Mouse (Mus musculus): ENCODE results near the gene Gga3. TPM values are rescaled to one million over a fixed set of nuclear protein-coding genes. Genes with fewer than 3 reads are reported as not detected.

Gga3 gene
- total RNA-seq, 2 experiments from 2014 or later: 17.9 to 21.0 TPM

- DNase-seq: no peak
- intact Hi-C loops (cut with DNase I): no loop called here
These were observed 28.4 kb upstream of the Gga3 start for GRCm38 (mm10) chr11:115632247-115632646.

DNA sequence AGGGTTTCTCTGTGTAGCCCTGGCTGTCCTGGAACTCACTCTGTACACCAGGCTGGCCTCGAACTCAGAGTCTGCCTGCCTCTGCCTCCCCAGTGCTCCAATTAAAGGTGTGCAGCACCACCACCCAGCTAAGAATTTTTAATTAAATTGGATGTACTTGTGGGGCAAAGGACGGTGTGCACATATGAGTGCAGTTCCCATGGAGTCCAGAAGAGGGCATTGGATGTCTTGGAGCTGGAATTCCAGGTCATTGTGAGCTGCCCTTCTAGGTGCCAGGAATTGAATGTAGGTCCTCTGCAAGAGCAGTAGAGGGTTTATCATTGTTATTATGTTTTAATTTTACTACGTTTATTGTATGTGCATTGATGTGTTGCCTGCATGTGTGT lies 27.6 kb upstream of the Gga3 start:
- intact Hi-C loops (cut with DNase I): loop anchor here (2.0 kb wide), 1 partner anchor 183 kb away; the partner anchor contains the start of gene Tsen54
- DNase-seq: peak; percentile 49 to 68

DNA sequence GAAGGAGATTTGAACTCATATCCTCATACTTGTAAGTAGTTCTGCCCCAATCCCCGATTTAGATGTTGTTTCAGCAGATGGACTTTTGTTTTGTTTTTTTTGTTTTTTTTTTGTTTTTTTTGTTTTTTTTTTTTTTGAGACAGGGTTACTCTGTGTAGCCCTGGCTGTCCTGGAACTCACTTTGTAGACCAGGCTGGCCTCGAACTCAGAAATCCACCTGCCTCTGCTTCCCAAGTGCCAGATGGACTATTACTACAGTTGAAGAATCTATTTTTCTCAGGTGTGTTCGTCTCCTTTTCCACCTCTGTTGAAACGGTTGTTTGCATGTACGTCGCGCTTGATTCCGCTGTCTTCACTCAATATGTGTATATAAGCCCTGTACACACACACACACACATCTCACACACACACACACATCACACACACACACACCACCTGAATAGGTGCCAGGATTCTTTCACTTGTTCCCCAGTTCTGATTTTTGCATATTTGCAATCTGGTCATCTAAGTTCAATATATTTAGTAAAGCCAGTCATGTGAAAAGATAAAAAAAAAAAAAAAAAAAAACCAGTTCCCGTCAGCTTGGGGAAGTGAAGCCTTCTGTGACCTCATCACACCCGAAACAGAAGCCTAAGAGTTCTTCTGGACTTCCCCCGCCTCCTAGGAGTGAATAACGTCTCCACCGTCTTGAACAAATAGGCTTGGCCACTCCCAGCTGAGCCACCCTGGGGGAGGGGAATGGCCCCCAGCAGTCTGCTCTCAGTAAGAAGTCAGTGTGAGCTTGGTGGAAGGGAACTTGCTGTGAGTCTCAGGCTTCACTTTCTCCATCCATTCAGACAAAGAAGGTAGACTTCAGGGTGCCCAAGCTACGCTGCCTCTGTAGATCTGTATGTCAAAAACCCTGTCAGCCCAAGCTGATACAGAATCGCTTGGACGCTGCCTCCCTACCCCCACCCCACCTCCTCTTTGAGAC lies 27.0 kb upstream of the Gga3 start:
- peak; percentile 42 for DNase-seq
- intact Hi-C loops (cut with DNase I): loop anchor here (2.0 kb wide), 1 partner anchor 184 kb away; the partner anchor contains the start of gene Tsen54

GRCm38 (mm10) chr11:115629734-115630531 lies 26.1 kb upstream of the Gga3 start:
- DNase-seq: no peak
- intact Hi-C loops (cut with DNase I): loop anchor here (2.0 kb wide), 1 partner anchor 185 kb away; the partner anchor contains the start of gene Tsen54

GRCm38 (mm10) chr11:115628465-115629101 lies 24.7 kb upstream of the Gga3 start:
- intact Hi-C loops (cut with DNase I): no loop called here
- DNase-seq: no peak

DNA sequence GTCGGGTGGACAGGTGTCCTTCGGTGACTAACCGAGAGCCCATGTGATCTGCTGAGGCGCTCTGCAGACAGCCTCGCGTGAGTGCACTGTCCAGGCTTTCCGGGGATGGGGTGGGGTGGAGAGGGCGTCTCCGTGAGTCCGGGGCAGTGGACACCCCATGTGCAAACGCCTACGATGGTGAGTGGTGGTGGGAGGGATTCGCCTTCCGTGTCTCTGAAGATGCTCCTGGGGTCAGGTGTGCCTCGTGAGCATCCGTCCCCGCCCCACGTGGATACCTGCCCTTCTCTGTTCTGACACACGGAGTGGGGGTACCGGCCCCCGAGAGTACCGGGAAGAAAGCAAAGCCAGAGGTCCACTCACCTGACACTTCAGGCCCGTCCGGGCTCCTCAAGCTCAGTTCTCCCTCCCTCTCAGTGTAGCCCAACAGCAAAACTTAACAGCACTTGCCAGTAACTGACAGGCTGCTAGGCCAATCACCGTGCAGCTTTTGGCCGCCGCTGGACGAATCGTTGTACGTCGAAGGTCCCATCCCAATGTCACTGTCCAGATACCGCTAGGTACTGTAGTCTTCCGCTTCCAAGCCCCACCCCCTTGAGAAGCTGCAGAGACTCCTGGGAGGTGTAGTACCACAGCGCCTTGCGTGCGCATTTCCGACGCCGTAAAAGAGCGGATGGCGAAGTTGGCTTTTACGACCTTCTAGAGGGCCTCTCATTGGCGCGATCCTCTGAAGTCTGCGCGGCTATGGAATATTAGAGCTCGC lies 24.0 kb upstream of the Gga3 start, which contains the start of gene Slc25a19:
Gene Slc25a19, minus strand, starts transcription at position 591 of the 760 bp plus-strand sequence.
- peak; percentile 99 to 100 for DNase-seq
- intact Hi-C loops (cut with DNase I): no loop called here

DNA sequence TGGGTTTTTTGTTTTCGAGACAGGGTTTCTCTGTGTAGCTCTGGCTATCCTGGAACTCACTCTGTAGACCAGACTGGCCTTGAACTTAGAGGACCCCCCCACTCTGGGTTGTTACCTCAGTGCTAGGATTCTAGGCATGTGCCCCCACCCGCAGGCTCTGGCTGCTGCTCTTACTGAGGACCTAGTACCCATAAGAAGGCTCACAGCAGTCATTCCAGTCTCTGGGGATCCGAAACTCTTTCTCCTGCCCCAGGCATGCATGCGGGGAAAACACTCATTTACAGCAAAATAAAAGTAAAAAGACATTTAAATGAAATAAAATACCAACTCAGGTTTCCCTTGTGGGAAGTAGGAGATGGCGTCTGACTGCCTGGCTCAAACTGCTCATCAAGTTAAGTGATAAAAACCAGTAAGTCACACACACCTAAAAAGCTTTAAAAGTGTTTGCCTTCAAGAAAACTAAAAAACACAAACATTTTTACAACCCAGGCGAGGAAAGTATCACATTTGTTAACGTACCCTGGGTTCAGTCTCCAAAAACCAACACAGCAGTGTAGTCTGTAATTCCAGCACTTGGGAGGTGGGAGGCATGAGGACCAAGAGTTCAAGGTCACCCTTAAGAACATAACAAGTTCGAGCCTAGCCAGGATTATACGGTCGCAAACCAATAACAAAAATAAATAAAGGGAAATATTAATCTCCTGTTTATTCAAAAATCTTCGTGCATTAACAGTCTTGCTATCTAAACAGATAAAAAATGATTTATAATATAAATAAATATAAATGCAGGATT lies 23.2 kb upstream of the Gga3 start:
- DNase-seq: no peak
- intact Hi-C loops (cut with DNase I): no loop called here

DNA sequence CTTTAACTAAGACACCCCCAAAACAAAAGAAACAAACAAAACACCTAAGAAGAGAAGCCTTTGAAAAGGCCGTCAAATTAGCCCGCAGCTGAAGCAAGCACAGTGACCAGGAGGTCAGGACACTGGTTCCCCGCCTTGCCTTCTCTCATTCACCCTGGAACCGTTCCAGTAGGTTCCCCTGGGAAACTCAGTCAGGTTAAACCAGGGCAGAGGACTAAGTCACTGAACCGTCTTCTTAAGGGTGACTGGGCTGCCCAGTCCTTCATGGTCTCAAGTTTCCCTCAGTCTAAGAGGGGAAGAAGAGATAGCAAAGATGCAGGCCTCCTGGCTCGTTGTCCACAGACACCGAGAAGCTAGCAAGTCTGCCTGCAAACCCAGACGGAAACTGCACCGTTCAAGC lies 22.0 kb upstream of the Gga3 start:
- intact Hi-C loops (cut with DNase I): no loop called here
- DNase-seq: no peak

DNA sequence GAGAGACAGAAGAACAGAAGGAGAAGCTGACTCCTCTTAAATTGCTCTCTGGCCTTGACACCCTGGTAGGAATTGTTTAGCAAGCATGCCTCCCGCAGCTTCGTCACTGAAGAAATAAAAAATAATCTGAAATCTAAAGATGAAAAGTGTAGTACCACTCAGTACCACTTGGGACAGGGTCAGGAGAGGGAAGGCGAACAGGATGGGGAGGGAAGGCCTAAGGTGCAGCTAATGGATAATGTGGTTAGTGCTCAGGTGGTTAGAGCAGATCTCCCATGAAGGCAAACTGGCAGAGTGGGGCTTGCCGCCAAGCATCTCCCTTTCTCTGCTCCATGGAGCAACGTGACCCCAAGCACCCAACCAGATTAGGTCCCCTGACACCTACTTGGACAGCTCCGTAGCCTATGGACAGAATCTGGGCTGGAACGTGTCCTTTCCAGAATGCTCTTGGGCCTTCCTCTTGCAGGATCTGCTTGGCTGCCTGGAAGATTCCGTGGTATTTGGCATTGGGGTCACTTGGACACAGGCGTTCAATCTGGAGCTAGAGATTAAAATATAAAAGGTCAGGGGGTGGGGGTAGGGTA lies 19.7 kb upstream of the Gga3 start:
- no peak for DNase-seq
- intact Hi-C loops (cut with DNase I): no loop called here

GRCm38 (mm10) chr11:115619949-115620348 lies 16.1 kb upstream of the Gga3 start:
- no peak for DNase-seq
- intact Hi-C loops (cut with DNase I): no loop called here

DNA sequence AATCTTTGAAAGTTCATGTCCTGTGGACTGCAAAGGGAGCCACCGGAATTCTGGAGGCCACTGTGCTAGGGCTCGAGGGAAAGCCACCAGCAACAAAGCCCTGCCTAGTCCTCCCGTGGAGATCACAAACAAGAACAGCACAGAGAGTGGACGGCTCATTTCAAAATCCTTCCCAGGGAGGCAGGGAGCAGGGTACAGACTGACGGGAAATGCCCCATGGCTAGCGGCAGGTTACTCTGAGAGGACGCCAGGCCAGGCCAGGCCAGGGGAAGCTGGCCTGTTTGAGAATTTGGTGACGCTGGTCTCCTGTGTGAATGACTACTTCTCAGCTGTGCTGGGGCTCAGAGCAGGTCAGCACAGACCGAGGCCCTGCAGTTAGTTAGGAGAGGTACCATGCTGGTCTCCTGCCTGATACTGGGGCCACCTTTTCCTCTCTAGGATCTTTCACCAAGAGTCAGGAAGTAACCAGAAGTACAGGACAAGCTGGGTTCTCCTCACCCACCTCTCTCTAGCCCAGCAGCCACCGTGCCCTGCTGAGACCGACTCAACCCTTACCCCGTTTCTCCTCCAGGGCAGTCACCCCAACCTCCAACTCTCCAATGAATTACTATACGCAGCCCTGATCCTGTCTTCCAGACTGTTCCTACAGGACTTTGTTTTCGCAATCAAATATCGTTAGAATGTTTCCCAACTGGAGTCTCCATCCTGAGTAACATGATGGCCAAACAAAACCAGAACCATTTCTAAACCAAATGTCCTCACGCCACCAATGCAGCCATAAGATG lies 15.1 kb upstream of the Gga3 start:
- no peak for DNase-seq
- intact Hi-C loops (cut with DNase I): no loop called here

DNA sequence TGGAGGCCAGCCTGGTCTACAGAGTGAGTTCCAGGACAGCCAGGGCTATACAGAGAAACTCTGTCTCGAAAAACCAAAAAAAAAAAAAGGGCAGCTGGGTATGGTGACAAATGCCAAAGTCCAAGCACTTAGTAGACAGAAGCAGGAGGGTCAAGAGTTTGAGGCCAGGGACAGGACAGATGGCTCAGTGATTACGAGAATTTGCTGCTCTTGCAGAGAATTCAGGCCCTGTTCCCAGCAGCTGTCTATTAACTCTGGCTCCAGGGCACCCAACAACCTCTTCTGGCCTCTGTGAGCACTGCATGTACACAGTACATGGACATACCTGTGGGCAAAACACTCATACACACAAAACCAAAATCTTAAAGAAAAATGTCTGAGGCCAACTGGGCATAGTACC lies 14.2 kb upstream of the Gga3 start:
- DNase-seq: no peak
- intact Hi-C loops (cut with DNase I): no loop called here

- intact Hi-C loops (cut with DNase I): no loop called here
- no peak for DNase-seq
These were observed 13.0 kb upstream of the Gga3 start for GRCm38 (mm10) chr11:115616893-115617292.

DNA sequence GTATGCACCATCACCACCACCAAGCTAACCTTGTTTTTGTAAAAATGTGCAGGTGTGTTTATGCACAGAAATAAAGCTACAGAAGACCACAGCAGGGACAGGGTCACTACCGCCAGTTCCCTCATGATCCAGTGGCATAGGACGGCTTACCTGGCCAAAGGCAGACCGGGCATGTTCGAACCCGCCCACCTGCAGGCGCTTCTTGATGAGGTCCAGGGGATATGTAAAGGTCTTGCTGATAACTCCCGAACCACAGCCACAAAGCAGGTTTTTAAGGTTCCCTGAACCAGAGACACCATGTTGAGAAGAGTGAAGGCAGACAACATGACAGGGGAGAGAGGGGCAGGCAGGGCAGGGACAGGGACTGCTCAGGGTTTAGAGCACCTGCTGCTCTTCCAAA lies 12.5 kb upstream of the Gga3 start:
- intact Hi-C loops (cut with DNase I): no loop called here

DNA sequence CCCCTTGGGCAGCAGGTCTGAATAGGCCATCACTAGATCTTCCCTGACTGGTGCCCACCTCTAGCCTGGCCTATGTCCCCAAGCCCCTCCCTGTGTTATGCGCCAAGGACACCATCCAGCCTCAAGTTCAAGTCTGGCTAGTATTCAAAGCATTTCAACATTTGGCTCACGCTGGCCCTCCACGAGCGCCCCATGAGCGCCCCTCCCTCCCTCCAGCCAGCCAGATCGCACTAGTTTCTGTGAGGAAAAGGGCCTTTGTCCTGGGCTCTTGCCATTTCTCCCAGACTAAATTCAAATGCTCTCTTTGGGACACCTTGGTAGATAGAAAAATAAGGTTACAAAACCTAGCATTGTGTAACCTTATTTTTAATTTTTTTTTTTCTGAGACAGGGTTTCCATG lies 12.0 kb upstream of the Gga3 start:
- DNase-seq: peak in 1 of 2 experiments; percentile 33
- intact Hi-C loops (cut with DNase I): no loop called here

More for the DNA sequence above, 12.5 kb upstream of the Gga3 start:
- no peak for DNase-seq

- peak; percentile 58 to 59 for DNase-seq
- intact Hi-C loops (cut with DNase I): no loop called here
These were observed 11.4 kb upstream of the Gga3 start for GRCm38 (mm10) chr11:115615108-115615825.

GRCm38 (mm10) chr11:115614346-115615107 lies 10.7 kb upstream of the Gga3 start:
- DNase-seq: no peak
- intact Hi-C loops (cut with DNase I): no loop called here
